Mouse (Mus musculus) lung, postnatal 0 days (tissue): ENCODE results near the gene Malrd1.

Experiments
- CTCF ChIP-seq: IDR thresholded peaks from 2 replicates; pipeline ENCODE4 v1.5.1; 2016; ENCODE audit warnings: antibody characterized with exemption, mild to moderate bottlenecking
- EP300 ChIP-seq: IDR thresholded peaks from 2 replicates; pipeline ENCODE4 v1.6.1; 2016; ENCODE audit warnings: antibody characterized with exemption, mild to moderate bottlenecking, control low read depth

GRCm38 (mm10) chr2:15526241-15526924 lies at the start of gene Malrd1:
- TF ChIP-seq CTCF (no peak), EP300 (no peak)
